Comparison of ENCODE assay signal across 12 mouse cellular contexts in the genomic region with DNA sequence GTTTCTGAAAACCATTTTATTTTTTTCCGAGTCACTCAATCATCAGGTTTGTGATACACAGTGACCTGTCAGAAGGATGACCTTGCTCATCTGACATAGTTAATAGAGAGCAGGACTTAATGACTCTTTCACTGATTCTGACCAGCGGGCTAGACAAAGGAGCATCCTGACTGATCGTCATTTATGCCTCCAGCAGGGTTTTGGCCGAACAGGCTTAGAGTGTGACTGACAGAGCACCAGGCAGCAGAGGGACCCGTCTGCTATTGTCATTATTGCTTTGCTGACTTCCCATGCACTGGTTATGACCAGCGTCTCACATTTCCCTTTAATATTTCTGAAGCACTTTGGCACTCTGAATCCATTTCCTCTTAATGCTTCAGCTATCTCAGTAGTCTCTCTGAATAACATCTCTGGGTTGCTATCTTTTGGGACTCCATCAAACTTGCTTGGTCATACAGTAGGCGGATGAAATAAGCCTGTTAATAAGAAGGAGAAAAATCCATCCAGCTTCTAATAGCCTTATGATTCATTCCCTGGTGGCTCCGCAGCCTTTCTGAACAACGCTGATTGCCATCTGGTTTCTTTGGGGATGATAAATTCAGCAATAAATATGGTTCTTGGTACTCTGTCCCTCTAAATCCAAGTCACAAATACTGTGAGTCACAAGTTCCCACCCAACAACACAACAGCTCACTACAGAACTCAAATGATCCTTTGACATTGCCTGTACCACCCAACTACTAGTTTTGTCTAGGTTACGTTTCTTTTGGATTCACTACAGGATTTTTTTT.
DNase-seq lines count a peak whose midpoint lies in the region; ATAC-seq and TF ChIP-seq lines count a peak whose summit lies in the region.
"Had no signal": no experiment of that assay in that cellular context is flagged by ENCODE, and none has a peak within 500 bp of the region (broad histone marks: within the 10 kb centered on the region; RNA-seq: fewer than 3 reads in every experiment).

No protein-coding gene starts in this region.

- no peak for DNase-seq in heart, adult 2 months
- DNase-seq in brain, adult 2 months (ENCODE audit: low read depth, low spot score), result peak; percentile 61
- DNase-seq in hindbrain, embryonic 10.5 days (ENCODE audit: low spot score), result no peak
- no peak for DNase-seq in limb, embryonic 10.5 days (ENCODE audit: low spot score)
- DNase-seq in urinary bladder, postnatal 10 days (ENCODE audit: low spot score), result no peak
- no peak for DNase-seq in thymus, adult 18-20 months
- DNase-seq: thymus, postnatal 14 days had no signal

- no peaks in the 10 kb centered on the region; the same call in 1 of the 2 replicates for H3K9me3 ChIP-seq in heart, embryonic 13.5 days
- H3K9me3 ChIP-seq in hindbrain, embryonic 10.5 days, result no peaks in the 10 kb centered on the region
- no peaks in the 10 kb centered on the region for H3K9me3 ChIP-seq in limb, embryonic 10.5 days (replicated peaks)
- H3K9me3 ChIP-seq: kidney, embryonic 15.5 days had no signal

- peak overlapping the region; percentile 36 for H3K27ac ChIP-seq in heart, embryonic 13.5 days (replicated peaks)
- no peak overlapping the region for H3K27ac ChIP-seq in heart, adult 2 months
- H3K27ac ChIP-seq in hindbrain, embryonic 10.5 days, result peak overlapping the region; percentile 45; the same call in 1 of the 2 replicates
- H3K27ac ChIP-seq in limb, embryonic 10.5 days, result peak overlapping the region; percentile 61; the same call in 1 of the 2 replicates
- H3K27ac ChIP-seq: kidney, embryonic 15.5 days; macrophage had no signal

- H3K9ac ChIP-seq in heart, embryonic 13.5 days, result no peak overlapping the region
- no peak overlapping the region for H3K9ac ChIP-seq in heart, adult 2 months (ENCODE audit: low read depth, low read length)
- H3K9ac ChIP-seq: kidney, embryonic 15.5 days had no signal

- no peaks in the 10 kb centered on the region for H3K4me1 ChIP-seq in heart, embryonic 13.5 days
- peaks cover 1% of the 10 kb centered on the region; the same call in 1 of the 2 replicates for H3K4me1 ChIP-seq in heart, adult 2 months (ENCODE audit: control insufficient read depth, insufficient read depth, low read length)
- peaks cover 9% of the 10 kb centered on the region; the same call in 1 of the 2 replicates for H3K4me1 ChIP-seq in hindbrain, embryonic 10.5 days (replicated peaks)
- H3K4me1 ChIP-seq in limb, embryonic 10.5 days, result peaks cover 59% of the 10 kb centered on the region
- H3K4me1 ChIP-seq: kidney, embryonic 15.5 days had no signal

- no peaks in the 10 kb centered on the region for H3K79me2 ChIP-seq in heart, adult 2 months (replicated peaks; ENCODE audit: control insufficient read depth, insufficient read depth, low read length)

- intact Hi-C loops in heart, adult 2 months (cut with DNase I), result no loop called here

- no peak for ATAC-seq in heart, embryonic 13.5 days (ENCODE audit: extremely low read depth, insufficient number of reproducible peaks, low FRiP score, low TSS enrichment)
- no peak for ATAC-seq in erythroid progenitor cell, adult 5-6 weeks (replicated peaks; ENCODE audit: low FRiP score, poor library complexity, severe bottlenecking)
- ATAC-seq: forebrain, embryonic 16.5 days had no signal

- TF ChIP-seq EP300 in heart, adult 2 months (IDR thresholded peaks at IDR 0.05; ENCODE audit: insufficient read depth, low read depth, low read length), result no peak

- WGBS in heart, embryonic 13.5 days, result 67% methylated on average over 10 of the region's 10 CpGs
- 57% methylated on average over 10 of the region's 10 CpGs for WGBS in heart, adult 2 months
- 56% methylated on average over 10 of the region's 10 CpGs for WGBS in hindbrain, embryonic 10.5 days
- 76% methylated on average over 10 of the region's 10 CpGs for WGBS in limb, embryonic 10.5 days

- H3K27me3 ChIP-seq in heart, embryonic 13.5 days (replicated peaks), result no peaks in the 10 kb centered on the region
- no peaks in the 10 kb centered on the region for H3K27me3 ChIP-seq in heart, adult 2 months (ENCODE audit: control insufficient read depth, insufficient read depth, low read length)
- H3K27me3 ChIP-seq in hindbrain, embryonic 10.5 days (ENCODE audit: insufficient read depth, poor library complexity, severe bottlenecking), result no peaks in the 10 kb centered on the region
- no peaks in the 10 kb centered on the region for H3K27me3 ChIP-seq in limb, embryonic 10.5 days (ENCODE audit: low read depth, poor library complexity, severe bottlenecking)
- H3K27me3 ChIP-seq: kidney, embryonic 15.5 days had no signal

- TF ChIP-seq CTCF in heart, adult 2 months (IDR thresholded peaks at IDR 0.05), result no peak

- no peaks in the 10 kb centered on the region for H3K36me3 ChIP-seq in heart, embryonic 13.5 days
- H3K36me3 ChIP-seq in heart, adult 2 months (ENCODE audit: control insufficient read depth, insufficient read depth, low read length), result no peaks in the 10 kb centered on the region
- no peaks in the 10 kb centered on the region for H3K36me3 ChIP-seq in hindbrain, embryonic 10.5 days
- no peaks in the 10 kb centered on the region for H3K36me3 ChIP-seq in limb, embryonic 10.5 days
- H3K36me3 ChIP-seq: kidney, embryonic 15.5 days had no signal

- no peak overlapping the region for H3K4me2 ChIP-seq in heart, embryonic 13.5 days
- H3K4me2 ChIP-seq: kidney, embryonic 15.5 days had no signal

- no peak overlapping the region for H3K4me3 ChIP-seq in heart, embryonic 13.5 days
- no peak overlapping the region for H3K4me3 ChIP-seq in heart, adult 2 months
- no peak overlapping the region for H3K4me3 ChIP-seq in hindbrain, embryonic 10.5 days
- H3K4me3 ChIP-seq in limb, embryonic 10.5 days, result no peak overlapping the region
- H3K4me3 ChIP-seq: kidney, embryonic 15.5 days had no signal

- no peak for TF ChIP-seq POLR2A in heart, adult 2 months (IDR thresholded peaks at IDR 0.05; ENCODE audit: insufficient read depth, low read depth, low read length)
